Mouse (Mus musculus) embryo, embryonic 9.5 days (tissue): Measurements from ENCODE around the gene Kazn.

Experiments used
- DNase-seq: peaks from one replicate; pipeline ENCODE4 v3.0.0-alpha.2; 2017; ENCODE audit errors: extremely low spot score

Gene Kazn

GRCm38 (mm10) chr4:142057529-142058216 is 181.5 kb downstream of the Kazn start:
- DNase-seq = no peak

GRCm38 (mm10) chr4:142055600-142055999 is 183.6 kb downstream of the Kazn start:
- no peak for DNase-seq

GRCm38 (mm10) chr4:142054580-142054979 is 184.6 kb downstream of the Kazn start:
- no peak for DNase-seq

- no peak for DNase-seq
Observed at GRCm38 (mm10) chr4:142053661-142054448, 185.3 kb downstream of the Kazn start.

- DNase-seq = no peak
Observed at GRCm38 (mm10) chr4:142053261-142053660, 185.9 kb downstream of the Kazn start.

GRCm38 (mm10) chr4:142052391-142053132 is 186.6 kb downstream of the Kazn start:
- no peak for DNase-seq
